Mouse (Mus musculus) spleen, adult 2 months (tissue): ENCODE data around the gene Rap1gap2. TPM values are rescaled to one million over a fixed set of nuclear protein-coding genes. Genes with fewer than 3 reads are reported as not detected.

Source experiments
- DNase-seq, 2 experiments: peaks; one replicate each; pipeline versions ENCODE4 v3.0.0 to v3.0.0-alpha.2; 2012 to 2021; ENCODE audit warnings: low spot score in 2 of 2, low read depth in 1 of 2
- H3K27ac ChIP-seq: fragments of 200-500 bp; 2 replicates; pipeline ENCODE4 v1.5.1; 2012; ENCODE audit warnings: low read length, inconsistent platforms; ENCODE audit not compliant: insufficient read depth
- H3K27me3 ChIP-seq: fragments of 200-500 bp; 2 replicates; pipeline ENCODE4 v1.6.1; 2012; ENCODE audit warnings: mild to moderate bottlenecking, moderate library complexity, low read length, inconsistent platforms; ENCODE audit not compliant: control insufficient read depth, insufficient read depth
- H3K36me3 ChIP-seq: fragments of 200-500 bp; 2 replicates; pipeline ENCODE4 v1.6.1; 2012; ENCODE audit warnings: mild to moderate bottlenecking, low read length, inconsistent platforms; ENCODE audit not compliant: control insufficient read depth, insufficient read depth
- H3K4me1 ChIP-seq: fragments of 200-500 bp; 2 replicates; pipeline ENCODE4 v1.6.1; 2011; ENCODE audit warnings: inconsistent platforms; ENCODE audit not compliant: control insufficient read depth, insufficient read depth, insufficient read length
- H3K4me3 ChIP-seq: fragments of 200-500 bp; 2 replicates; pipeline ENCODE4 v1.5.1; 2011; ENCODE audit warnings: mild to moderate bottlenecking, inconsistent platforms; ENCODE audit not compliant: insufficient read depth, insufficient read length; ENCODE audit errors: extremely low read depth
- CTCF ChIP-seq: fragments of 200-500 bp; IDR thresholded peaks from 2 replicates; pipeline ENCODE4 v1.5.1; 2011; ENCODE audit warnings: mild to moderate bottlenecking, inconsistent platforms; ENCODE audit not compliant: insufficient read depth, insufficient read length, insufficient replicate concordance; ENCODE audit errors: extremely low read depth
- POLR2A ChIP-seq: fragments of 200-500 bp; IDR thresholded peaks from 2 replicates; pipeline ENCODE4 v1.6.1; 2011; ENCODE audit warnings: low read depth, low read length, inconsistent platforms
- WGBS: fragments of 180-500 bp; shearing (Covaris S2); methylation state at CpG from one replicate; pipeline ENCODE4 v1.1.7; 2018; 5-methylcytosine and 5-hydroxymethylcytosine counted together
- polyA plus RNA-seq: library from polyadenylated mRNA; depleted of rRNA; stranded (reverse); fragments of >200 nt; gene quantifications from 2 replicates; pipeline ENCODE4 v1.2.3, GENCODE M21; 2012

Gene Rap1gap2
- polyA plus RNA-seq, 1 experiment, result 11.3 TPM

DNA sequence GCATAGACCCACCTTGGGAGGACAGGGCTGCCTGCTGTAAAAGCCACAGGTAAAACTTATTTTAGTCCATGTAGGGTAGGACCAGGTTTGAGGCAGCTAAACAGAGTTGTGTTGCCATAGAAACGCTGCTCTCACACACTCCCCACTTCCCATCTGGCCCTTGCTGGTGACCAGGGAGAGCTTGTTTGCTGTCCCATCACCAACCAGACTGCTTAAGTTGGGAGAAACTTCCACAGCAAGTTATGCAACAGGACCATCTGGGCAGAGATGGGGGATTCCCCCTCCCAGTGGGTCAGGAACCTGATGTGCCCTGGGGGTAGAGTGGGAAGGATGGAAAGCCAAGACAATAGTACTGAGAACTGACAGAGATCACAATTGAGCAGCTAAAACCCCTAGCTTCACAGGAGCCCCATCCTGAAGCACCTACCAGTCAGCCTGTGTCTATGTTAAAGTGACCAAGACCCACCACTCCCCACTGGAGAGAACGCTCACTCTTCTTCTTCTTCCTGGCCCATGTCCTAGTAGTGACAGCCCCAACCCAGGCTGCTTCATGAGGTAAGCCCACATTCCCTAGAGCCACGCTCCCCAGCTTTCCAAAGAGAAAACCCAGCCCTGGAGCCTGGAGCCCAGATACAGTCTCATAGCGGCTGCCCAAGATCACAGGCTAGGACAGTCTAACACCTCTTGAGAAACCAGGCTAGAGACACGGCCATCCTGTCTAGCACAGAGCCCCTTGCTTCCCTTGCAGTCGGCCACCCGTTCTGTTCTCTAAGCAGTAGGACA, 125.1 kb downstream of the Rap1gap2 start:
- WGBS, result 87% methylated on average over 7 of the region's 7 CpGs
- TF ChIP-seq POLR2A, result no peak
- TF ChIP-seq CTCF, result no peak
- Histone ChIP-seq H3K4me1 (no peaks in the 10 kb centered on the region; the same call in 1 of the 2 replicates), H3K27me3 (no peaks in the 10 kb centered on the region), H3K4me3 (no peak overlapping the region), H3K36me3 (no peaks in the 10 kb centered on the region), H3K27ac (no peak overlapping the region)
- DNase-seq, result no peak

DNA sequence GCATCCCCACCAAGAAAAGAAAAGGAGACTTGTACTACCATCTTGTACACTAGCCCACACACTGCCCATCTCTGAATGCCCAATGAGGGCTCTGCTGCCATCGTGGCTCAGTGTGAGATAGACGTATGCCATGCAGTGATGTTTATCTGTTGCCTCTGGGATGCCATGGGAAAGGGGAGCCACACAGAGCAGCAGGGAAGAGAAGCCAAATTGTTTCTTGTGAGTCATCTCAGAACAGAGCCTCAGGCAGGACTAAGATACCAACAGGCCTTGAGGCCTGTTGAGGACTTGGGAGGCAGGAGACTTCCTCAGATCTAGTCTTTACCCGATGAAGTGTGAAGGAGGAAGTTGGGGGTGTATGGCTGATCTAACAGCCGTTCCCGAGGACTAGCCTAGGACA, 126.8 kb downstream of the Rap1gap2 start:
- Histone ChIP-seq H3K4me3 (no peak overlapping the region), H3K4me1 (no peaks in the 10 kb centered on the region; the same call in 1 of the 2 replicates), H3K27me3 (no peaks in the 10 kb centered on the region), H3K36me3 (no peaks in the 10 kb centered on the region), H3K27ac (no peak overlapping the region)
- DNase-seq, result no peak
- 58% methylated on average over 5 of the region's 5 CpGs for WGBS
- TF ChIP-seq CTCF (no peak), POLR2A (no peak)

DNA sequence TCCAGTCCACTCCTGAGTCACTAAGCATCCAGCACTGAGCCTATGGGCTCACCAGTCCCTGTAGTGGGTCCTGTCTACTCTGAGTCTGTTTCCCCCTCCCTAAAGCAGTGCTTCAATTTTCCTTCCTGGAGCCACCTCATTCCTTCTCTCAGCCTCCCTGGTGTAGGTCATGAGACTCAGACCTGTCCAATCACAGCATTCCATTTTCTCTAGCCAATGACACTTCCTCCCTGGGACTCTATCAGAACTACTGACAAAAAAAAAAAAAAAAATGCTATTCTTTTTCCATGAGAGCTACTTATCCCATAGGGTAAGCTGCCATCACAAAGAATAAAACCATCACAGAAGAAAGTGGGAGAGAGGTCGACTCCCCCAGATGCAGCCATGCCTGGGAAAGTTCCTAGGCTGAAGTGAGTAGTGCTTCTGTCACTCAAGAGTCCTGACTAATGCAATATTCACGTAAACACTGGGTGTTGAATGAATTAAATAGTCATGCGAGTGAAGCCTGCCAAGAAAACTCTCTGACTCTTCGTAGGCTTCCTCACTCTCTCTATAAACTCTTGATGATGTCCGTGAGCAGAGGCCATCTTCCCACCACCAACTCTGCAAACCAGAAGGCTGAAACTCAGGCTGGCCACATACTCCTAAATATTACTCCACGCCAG, 127.4 kb downstream of the Rap1gap2 start:
- no peak for DNase-seq
- WGBS, result 80% methylated on average over 6 of the region's 6 CpGs
- no peaks in the 10 kb centered on the region; the same call in 1 of the 2 replicates for H3K4me1 ChIP-seq
- no peaks in the 10 kb centered on the region for H3K27me3 ChIP-seq
- H3K36me3 ChIP-seq, result no peaks in the 10 kb centered on the region
- H3K4me3 ChIP-seq, result no peak overlapping the region
- H3K27ac ChIP-seq, result no peak overlapping the region
- TF ChIP-seq POLR2A (no peak), CTCF (no peak)

DNA sequence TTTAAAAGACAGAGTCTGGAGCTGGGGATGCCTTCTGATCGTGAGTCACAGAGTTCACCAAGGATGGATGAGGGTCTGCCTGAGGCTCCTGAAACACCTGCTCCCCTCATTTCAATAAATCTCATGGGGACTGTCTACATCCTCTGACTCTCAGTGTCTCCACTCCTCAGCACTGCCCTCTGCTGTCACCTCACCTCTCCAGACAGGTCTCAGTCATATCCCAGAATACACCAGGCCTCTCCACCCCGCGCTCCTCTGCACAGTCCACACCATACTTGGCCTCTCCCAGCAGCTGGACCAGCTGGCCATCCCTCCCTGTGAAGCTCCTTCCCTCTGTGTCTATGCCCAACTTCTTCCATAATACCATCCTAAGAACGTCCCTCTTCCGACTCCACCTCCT, 128.9 kb downstream of the Rap1gap2 start:
- no peak for TF ChIP-seq CTCF
- TF ChIP-seq POLR2A, result no peak
- H3K27ac ChIP-seq, result no peak overlapping the region
- no peaks in the 10 kb centered on the region for H3K36me3 ChIP-seq
- 81% methylated on average over 5 of the region's 5 CpGs for WGBS
- DNase-seq, result no peak
- no peaks in the 10 kb centered on the region; the same call in 1 of the 2 replicates for H3K4me1 ChIP-seq
- H3K4me3 ChIP-seq, result no peak overlapping the region
- H3K27me3 ChIP-seq, result no peaks in the 10 kb centered on the region

DNA sequence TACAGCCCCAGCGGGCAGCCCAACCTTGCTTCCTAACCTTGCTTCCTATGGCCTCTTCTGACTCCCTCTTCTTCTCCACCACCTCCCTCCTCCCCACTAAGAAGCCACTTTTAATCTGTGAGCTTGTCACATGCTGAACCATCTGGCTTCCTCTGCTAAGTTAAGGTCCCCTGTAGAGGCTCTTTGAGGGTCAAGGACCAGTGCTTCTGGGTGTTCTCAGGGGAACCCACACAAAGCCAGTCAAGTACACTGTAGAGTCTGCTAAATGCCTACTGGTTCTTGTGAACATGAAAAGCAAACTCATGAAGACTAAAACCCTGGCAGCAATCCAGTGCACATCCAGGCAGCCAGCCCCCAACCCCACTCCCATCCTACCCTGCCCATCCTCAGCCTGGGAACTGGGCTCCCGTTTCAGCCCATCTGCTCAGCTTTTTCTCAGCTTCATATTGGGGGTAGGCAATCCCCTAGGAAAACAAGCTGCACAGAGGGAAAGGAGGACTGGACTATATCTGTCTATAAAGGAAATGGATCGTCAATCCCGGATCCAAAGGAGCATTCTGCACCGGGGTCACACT, 130.9 kb downstream of the Rap1gap2 start:
- no peaks in the 10 kb centered on the region for H3K27me3 ChIP-seq
- no peak for DNase-seq
- 75% methylated on average over 5 of the region's 5 CpGs for WGBS
- no peak overlapping the region for H3K4me3 ChIP-seq
- no peaks in the 10 kb centered on the region; the same call in 1 of the 2 replicates for H3K4me1 ChIP-seq
- TF ChIP-seq POLR2A (no peak), CTCF (no peak)
- H3K27ac ChIP-seq, result no peak overlapping the region
- no peaks in the 10 kb centered on the region for H3K36me3 ChIP-seq

DNA sequence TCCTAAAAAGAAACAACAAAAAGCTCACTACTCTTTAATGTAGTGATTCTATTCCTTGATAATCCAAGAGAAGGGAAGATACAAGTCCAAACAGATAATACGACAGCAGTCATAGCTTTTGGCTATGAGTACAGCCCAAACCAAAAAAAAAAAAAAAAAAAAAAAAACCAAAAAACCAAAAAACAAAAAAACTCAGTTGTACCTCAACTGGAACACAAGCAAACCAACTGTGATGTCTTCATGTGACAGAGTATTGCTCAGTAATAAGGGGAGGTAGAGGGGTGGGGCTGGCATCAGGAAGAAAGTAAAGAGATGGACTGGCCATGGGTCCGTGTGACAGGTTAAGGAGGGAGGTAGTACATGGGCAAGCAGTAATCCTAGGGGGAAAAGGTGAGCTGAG, 131.8 kb downstream of the Rap1gap2 start:
- 86% methylated on average over 2 of the region's 2 CpGs for WGBS
- Histone ChIP-seq H3K4me1 (no peaks in the 10 kb centered on the region; the same call in 1 of the 2 replicates), H3K27ac (no peak overlapping the region), H3K27me3 (no peaks in the 10 kb centered on the region), H3K4me3 (no peak overlapping the region), H3K36me3 (no peaks in the 10 kb centered on the region)
- DNase-seq, result no peak
- TF ChIP-seq CTCF (no peak), POLR2A (no peak)
